Mouse (Mus musculus) left cerebral cortex, postnatal 10 days (tissue): ENCODE measurements around the gene Gm8281. TPM values are rescaled to one million over a fixed set of nuclear protein-coding genes. Genes with fewer than 3 reads are reported as not detected.
"Not testable (repeated sequence)": the region's sequence is repeated elsewhere in the genome, so short reads cannot be mapped to it uniquely, and the experiment has no call there.

ENCODE experiments used
- DNase-seq, 2 experiments: peaks; one replicate each; pipeline ENCODE4 v3.0.0; 2021 to 2022; ENCODE audit warnings: low spot score in 2 of 2, mixed read lengths in 1 of 2; ENCODE audit errors: extremely low spot score in 1 of 2
- intact Hi-C: fragments of 180-260 bp; cut with DNase I; formaldehyde crosslinking; loops from one replicate; pipeline ENCODE4 v1.15.1; 2025
- total RNA-seq, 2 experiments: library from RNA; stranded (reverse); gene quantifications; 2 replicates each; pipeline ENCODE4 v1.2.3; 2021

Gene Gm8281
- total RNA-seq, result 1 to 10 TPM; 6.0 to 6.8 TPM

GRCm38 (mm10) chr14:5070611-5071490 is at the start of gene Gm8281:
Gene Gm8281 (plus strand): TSS chr14:5071040.
- peak; percentile 0 to 20 for DNase-seq
- intact Hi-C loops, result not testable (repeated sequence)

GRCm38 (mm10) chr14:5050329-5050728 is 20.5 kb upstream of the Gm8281 start, which contains the start of gene 4930555G01Rik:
Gene 4930555G01Rik (plus strand): TSS chr14:5050629.
- intact Hi-C loops, DNase-seq: not testable (repeated sequence)

- DNase-seq, intact Hi-C loops: not testable (repeated sequence)
These were observed 60.4 kb downstream of the Gm8281 start, which contains the start of gene Gm8279 for GRCm38 (mm10) chr14:5131219-5131618. Gene Gm8279 (plus strand): TSS chr14:5131519.

Other genes starting within 250 kb of the Gm8281 start
- not detected for gene Gm3269, start 232.9 kb upstream of the Gm8281 start, total RNA-seq
- gene Gm3264, start 215.5 kb upstream of the Gm8281 start, total RNA-seq, result 10 to 100 TPM; 19.4 to 20.7 TPM
- not detected for gene Gm3278, start 178.6 kb upstream of the Gm8281 start, total RNA-seq
- not detected for gene Gm8297, start 87.1 kb upstream of the Gm8281 start, total RNA-seq
- gene Gm3298, start 55.1 kb upstream of the Gm8281 start, total RNA-seq, result not detected
- gene 4930555G01Rik, start 20.4 kb upstream of the Gm8281 start, total RNA-seq, result not detected
- not detected for gene Gm8279, start 60.5 kb downstream of the Gm8281 start, total RNA-seq
- gene Gm3317, start 93.5 kb downstream of the Gm8281 start, total RNA-seq, result not detected
- gene Gm8271, start 114.8 kb downstream of the Gm8281 start, total RNA-seq, result not detected
- gene Gm3526, start 189.5 kb downstream of the Gm8281 start, total RNA-seq, result not detected